Mouse (Mus musculus): ENCODE measurements around the gene Ptrhd1. TPM values are rescaled to one million over a fixed set of nuclear protein-coding genes. Genes with fewer than 3 reads are reported as not detected.
A peak's percentile ranks its signal among the peaks of the same experiment; 100 is the strongest.

The Ptrhd1 gene
- 1.8 and 3.1 TPM in 2 replicates for polyA plus RNA-seq (2012; rRNA removed)

GRCm38 (mm10) chr12:4233572-4234508 lies at the start of gene Ptrhd1, which contains the start of gene Cenpo:
Ptrhd1 (plus strand) TSS chr12:4234027.
Cenpo (minus strand) TSS chr12:4234294.
- Histone ChIP-seq H3K4me3 (ENCODE audit: low read depth, low read length) (peak within 1 kb of the TSS; percentile 82), H3K27ac (ENCODE audit: insufficient read depth, low read depth, low read length) (peak within 1 kb of the TSS; percentile 99), H3K4me1 (ENCODE audit: control insufficient read depth, insufficient read depth, insufficient read length, low read length) (peaks cover 3% of the 10 kb centered on the region; the same call in 1 of the 2 replicates), H3K27me3 (ENCODE audit: control insufficient read depth, insufficient read depth, low read length) (no peaks in the 10 kb centered on the region), H3K36me3 (ENCODE audit: control insufficient read depth, insufficient read depth, low read length) (peaks cover 8% of the 10 kb centered on the region)
- WGBS = under 1% methylated on average over 50 of the region's 50 CpGs
- TF ChIP-seq CTCF (IDR thresholded peaks at IDR 0.05; ENCODE audit: extremely low read depth, insufficient read length, insufficient replicate concordance, low read depth, low read length) = no peak
- TF ChIP-seq POLR2A (IDR thresholded peaks at IDR 0.05; ENCODE audit: low read depth, low read length) = peak; percentile 69

GRCm38 (mm10) chr12:4184648-4185047 lies 49.2 kb upstream of the Ptrhd1 start:
- Histone ChIP-seq H3K27me3 (ENCODE audit: control insufficient read depth, insufficient read depth, low read length) (no peaks in the 10 kb centered on the region), H3K36me3 (ENCODE audit: control insufficient read depth, insufficient read depth, low read length) (no peaks in the 10 kb centered on the region), H3K4me3 (ENCODE audit: low read depth, low read length) (no peak overlapping the region), H3K27ac (ENCODE audit: insufficient read depth, low read depth, low read length) (no peak overlapping the region), H3K4me1 (ENCODE audit: control insufficient read depth, insufficient read depth, insufficient read length, low read length) (peaks cover 3% of the 10 kb centered on the region; the same call in 1 of the 2 replicates)
- 51% methylated on average over 2 of the region's 2 CpGs for WGBS
- TF ChIP-seq POLR2A (IDR thresholded peaks at IDR 0.05; ENCODE audit: low read depth, low read length) = no peak
- TF ChIP-seq CTCF (IDR thresholded peaks at IDR 0.05; ENCODE audit: extremely low read depth, insufficient read length, insufficient replicate concordance, low read depth, low read length) = no peak

- H3K27ac ChIP-seq (ENCODE audit: insufficient read depth, low read depth, low read length) = no peak overlapping the region
- no peak overlapping the region for H3K4me3 ChIP-seq (ENCODE audit: low read depth, low read length)
- no peaks in the 10 kb centered on the region for H3K36me3 ChIP-seq (ENCODE audit: control insufficient read depth, insufficient read depth, low read length)
- 31% methylated on average over 14 of the region's 14 CpGs for WGBS
- TF ChIP-seq CTCF (IDR thresholded peaks at IDR 0.05; ENCODE audit: extremely low read depth, insufficient read length, insufficient replicate concordance, low read depth, low read length) = no peak
- TF ChIP-seq POLR2A (IDR thresholded peaks at IDR 0.05; ENCODE audit: low read depth, low read length) = no peak
- no peaks in the 10 kb centered on the region for H3K27me3 ChIP-seq (ENCODE audit: control insufficient read depth, insufficient read depth, low read length)
- no peaks in the 10 kb centered on the region; the same call in 1 of the 2 replicates for H3K4me1 ChIP-seq (ENCODE audit: control insufficient read depth, insufficient read depth, insufficient read length, low read length)
These were observed 45.4 kb upstream of the Ptrhd1 start for GRCm38 (mm10) chr12:4188171-4189059.

GRCm38 (mm10) chr12:4189060-4189447 lies 44.8 kb upstream of the Ptrhd1 start:
- H3K4me1 ChIP-seq (ENCODE audit: control insufficient read depth, insufficient read depth, insufficient read length, low read length) = no peaks in the 10 kb centered on the region; the same call in 1 of the 2 replicates
- H3K27me3 ChIP-seq (ENCODE audit: control insufficient read depth, insufficient read depth, low read length) = no peaks in the 10 kb centered on the region
- H3K36me3 ChIP-seq (ENCODE audit: control insufficient read depth, insufficient read depth, low read length) = no peaks in the 10 kb centered on the region
- TF ChIP-seq POLR2A (IDR thresholded peaks at IDR 0.05; ENCODE audit: low read depth, low read length) (no peak), CTCF (IDR thresholded peaks at IDR 0.05; ENCODE audit: extremely low read depth, insufficient read length, insufficient replicate concordance, low read depth, low read length) (peak; percentile 10; the same call in 1 of the 2 replicates)
- no peak overlapping the region for H3K27ac ChIP-seq (ENCODE audit: insufficient read depth, low read depth, low read length)
- 38% methylated on average over 5 of the region's 5 CpGs for WGBS
- no peak overlapping the region for H3K4me3 ChIP-seq (ENCODE audit: low read depth, low read length)

- TF ChIP-seq POLR2A (IDR thresholded peaks at IDR 0.05; ENCODE audit: low read depth, low read length) (no peak), CTCF (IDR thresholded peaks at IDR 0.05; ENCODE audit: extremely low read depth, insufficient read length, insufficient replicate concordance, low read depth, low read length) (no peak)
- 81% methylated on average over 6 of the region's 6 CpGs for WGBS
- Histone ChIP-seq H3K27ac (ENCODE audit: insufficient read depth, low read depth, low read length) (no peak overlapping the region), H3K4me1 (ENCODE audit: control insufficient read depth, insufficient read depth, insufficient read length, low read length) (no peaks in the 10 kb centered on the region; the same call in 1 of the 2 replicates), H3K4me3 (ENCODE audit: low read depth, low read length) (no peak overlapping the region), H3K36me3 (ENCODE audit: control insufficient read depth, insufficient read depth, low read length) (0 out of 2 replicates have a peak, but pooled peaks cover 1% of the 10 kb centered on the region), H3K27me3 (ENCODE audit: control insufficient read depth, insufficient read depth, low read length) (no peaks in the 10 kb centered on the region)
These were observed 41.3 kb upstream of the Ptrhd1 start for GRCm38 (mm10) chr12:4192514-4192913.

GRCm38 (mm10) chr12:4193025-4193740 lies 40.6 kb upstream of the Ptrhd1 start:
- no peak overlapping the region for H3K27ac ChIP-seq (ENCODE audit: insufficient read depth, low read depth, low read length)
- H3K27me3 ChIP-seq (ENCODE audit: control insufficient read depth, insufficient read depth, low read length) = no peaks in the 10 kb centered on the region
- H3K4me1 ChIP-seq (ENCODE audit: control insufficient read depth, insufficient read depth, insufficient read length, low read length) = no peaks in the 10 kb centered on the region; the same call in 1 of the 2 replicates
- H3K36me3 ChIP-seq (ENCODE audit: control insufficient read depth, insufficient read depth, low read length) = 0 out of 2 replicates have a peak, but pooled peaks cover 1% of the 10 kb centered on the region
- TF ChIP-seq POLR2A (IDR thresholded peaks at IDR 0.05; ENCODE audit: low read depth, low read length) (no peak), CTCF (IDR thresholded peaks at IDR 0.05; ENCODE audit: extremely low read depth, insufficient read length, insufficient replicate concordance, low read depth, low read length) (no peak)
- no peak overlapping the region for H3K4me3 ChIP-seq (ENCODE audit: low read depth, low read length)
- 66% methylated on average over 10 of the region's 10 CpGs for WGBS
